Comparison of ENCODE assay signal across 8 mouse cellular contexts in genomic region chr3:136672870-136673269, GRCm38 (mm10). TPM values are rescaled to one million over a fixed set of nuclear protein-coding genes. Genes with fewer than 3 reads are reported as not detected.
DNase-seq lines count a peak whose midpoint lies in the region; ATAC-seq and TF ChIP-seq lines count a peak whose summit lies in the region.

No protein-coding gene starts in this region.

- no peak overlapping the region for H3K27ac ChIP-seq in cerebellum, adult 2 months (ENCODE audit: insufficient read depth, low read length)
- no peak overlapping the region for H3K27ac ChIP-seq in hindbrain, embryonic 13.5 days
- no peak overlapping the region for H3K27ac ChIP-seq in hindbrain, embryonic 11.5 days (ENCODE audit: low read depth, low read length)
- H3K27ac ChIP-seq in stomach, embryonic 16.5 days (ENCODE audit: low read length): no peak overlapping the region

- peaks cover 18% of the 10 kb centered on the region; the same call in 1 of the 2 replicates for H3K4me1 ChIP-seq in cerebellum, adult 2 months (ENCODE audit: control insufficient read depth, insufficient read depth, low read length)
- peaks cover 55% of the 10 kb centered on the region for H3K4me1 ChIP-seq in hindbrain, embryonic 13.5 days (replicated peaks)
- no peaks in the 10 kb centered on the region for H3K4me1 ChIP-seq in hindbrain, embryonic 11.5 days (replicated peaks; ENCODE audit: control insufficient read depth, insufficient read depth, low read length)
- H3K4me1 ChIP-seq in megakaryocyte, embryonic 14.5 days: peaks cover 67% of the 10 kb centered on the region
- peaks cover 13% of the 10 kb centered on the region for H3K4me1 ChIP-seq in stomach, embryonic 16.5 days (ENCODE audit: control insufficient read depth, insufficient read depth, low read length)

- H3K9me3 ChIP-seq in hindbrain, embryonic 13.5 days: no peaks in the 10 kb centered on the region
- no peaks in the 10 kb centered on the region for H3K9me3 ChIP-seq in hindbrain, embryonic 11.5 days (ENCODE audit: control insufficient read depth, low read length)
- H3K9me3 ChIP-seq in megakaryocyte, embryonic 14.5 days: no peaks in the 10 kb centered on the region
- no peaks in the 10 kb centered on the region for H3K9me3 ChIP-seq in stomach, embryonic 16.5 days (replicated peaks; ENCODE audit: control insufficient read depth, low read length)

- TF ChIP-seq POLR2A in cerebellum, adult 2 months (IDR thresholded peaks at IDR 0.05; ENCODE audit: borderline replicate concordance, insufficient read depth, low read length): no peak

- WGBS in cerebellum, adult 2 months: 16% methylated on average over 3 of the region's 3 CpGs
- WGBS in hindbrain, embryonic 13.5 days: 77% methylated on average over 3 of the region's 3 CpGs
- 80% methylated on average over 3 of the region's 3 CpGs for WGBS in hindbrain, embryonic 11.5 days
- WGBS in stomach, embryonic 16.5 days: 56% methylated on average over 3 of the region's 3 CpGs

- H3K4me3 ChIP-seq in cerebellum, adult 2 months (replicated peaks; ENCODE audit: insufficient read depth, low read depth, low read length): peak overlapping the region; percentile 93
- H3K4me3 ChIP-seq in hindbrain, embryonic 13.5 days: peak overlapping the region; percentile 91
- no peak overlapping the region for H3K4me3 ChIP-seq in hindbrain, embryonic 11.5 days (ENCODE audit: low read depth, low read length)
- peak overlapping the region; percentile 99 for H3K4me3 ChIP-seq in megakaryocyte, embryonic 14.5 days (replicated peaks)
- H3K4me3 ChIP-seq in stomach, embryonic 16.5 days (replicated peaks; ENCODE audit: low read length): no peak overlapping the region

- no peak for TF ChIP-seq CTCF in cerebellum, adult 2 months (IDR thresholded peaks at IDR 0.05; ENCODE audit: borderline replicate concordance, insufficient read depth, low read depth, low read length)

- ATAC-seq in hindbrain, embryonic 13.5 days (ENCODE audit: low FRiP score): no peak
- ATAC-seq in hindbrain, embryonic 11.5 days (ENCODE audit: low FRiP score): no peak
- ATAC-seq in megakaryocyte, adult 5-6 weeks (ENCODE audit: poor library complexity, severe bottlenecking): no peak
- ATAC-seq in stomach, embryonic 16.5 days (ENCODE audit: insufficient read depth, low FRiP score): no peak

- H3K9ac ChIP-seq in hindbrain, embryonic 13.5 days: peak overlapping the region; percentile 39; the same call in 1 of the 2 replicates
- no peak overlapping the region for H3K9ac ChIP-seq in hindbrain, embryonic 11.5 days (ENCODE audit: low read depth, low read length)
- H3K9ac ChIP-seq in stomach, embryonic 16.5 days (ENCODE audit: low read length): no peak overlapping the region

- H3K27me3 ChIP-seq in cerebellum, adult 2 months (ENCODE audit: control insufficient read depth, insufficient read depth, low read length): no peaks in the 10 kb centered on the region
- H3K27me3 ChIP-seq in hindbrain, embryonic 13.5 days: no peaks in the 10 kb centered on the region
- no peaks in the 10 kb centered on the region for H3K27me3 ChIP-seq in hindbrain, embryonic 11.5 days (ENCODE audit: control insufficient read depth, insufficient read depth, low read length)
- no peaks in the 10 kb centered on the region for H3K27me3 ChIP-seq in megakaryocyte, embryonic 14.5 days (replicated peaks)
- no peaks in the 10 kb centered on the region for H3K27me3 ChIP-seq in stomach, embryonic 16.5 days (ENCODE audit: control insufficient read depth, insufficient read depth, low read length)

- no peaks in the 10 kb centered on the region for H3K36me3 ChIP-seq in hindbrain, embryonic 13.5 days
- H3K36me3 ChIP-seq in hindbrain, embryonic 11.5 days (ENCODE audit: control insufficient read depth, insufficient read depth, low read length): no peaks in the 10 kb centered on the region
- H3K36me3 ChIP-seq in megakaryocyte, embryonic 14.5 days (replicated peaks; ENCODE audit: low read length): no peaks in the 10 kb centered on the region
- no peaks in the 10 kb centered on the region for H3K36me3 ChIP-seq in stomach, embryonic 16.5 days (ENCODE audit: control insufficient read depth, insufficient read depth, low read length)

- DNase-seq in cerebellum, adult 2 months: no peak
- DNase-seq in cerebellum, postnatal 10 days: no peak
- no peak for DNase-seq in hindbrain, embryonic 11.5 days (ENCODE audit: low spot score)
- no peak for DNase-seq in spleen, postnatal 4 days (ENCODE audit: low spot score in 2 of 2)

- peak overlapping the region; percentile 68 for H3K4me2 ChIP-seq in hindbrain, embryonic 13.5 days
- no peak overlapping the region for H3K4me2 ChIP-seq in hindbrain, embryonic 11.5 days (replicated peaks; ENCODE audit: low read depth, low read length)
- 0 out of 2 replicates have a peak overlapping the region, but pooled peaks have one; percentile 70 for H3K4me2 ChIP-seq in stomach, embryonic 16.5 days (ENCODE audit: low read depth, low read length)

RNA-seq across cellular contexts. Expression of gene Ppp3ca, which starts 2.9 kb away (rescaled TPM):
- 334 and 338 TPM in 2 replicates for polyA plus RNA-seq in cerebellum, adult 2 months (2012; rRNA removed)
- polyA plus RNA-seq in hindbrain, embryonic 13.5 days (2015; fragmentation: Nextera tagmentation; extraction: Ambion mirVana): 131 and 134 TPM in 2 replicates
- 70.9 and 71.9 TPM in 2 replicates for polyA plus RNA-seq in hindbrain, embryonic 11.5 days (2014; fragmentation: Nextera tagmentation; extraction: Ambion mirVana)
- polyA plus RNA-seq in megakaryocyte, embryonic 14.5 days (2012; ENCODE audit: insufficient read depth, low replicate concordance): 42.7 and 107 TPM in 2 replicates
- 82.1 and 85.1 TPM in 2 replicates for total RNA-seq in megakaryocyte, adult 5-6 weeks (2015)
- 82.1 and 83.1 TPM in 2 replicates for total RNA-seq in megakaryocyte, adult 5-6 weeks (2017)
- 42.8 and 43.3 TPM in 2 replicates for polyA plus RNA-seq in stomach, embryonic 16.5 days (2015; fragmentation: Nextera tagmentation; extraction: Ambion mirVana)

Comparison
In these comparisons a context has a peak if more than half of its experiments do, and no peak if none do; other contexts are left out.
1. H3K4me3 ChIP-seq: peak in cerebellum, adult 2 months (single experiment), hindbrain, embryonic 13.5 days (single experiment) and megakaryocyte, embryonic 14.5 days (single experiment); none in hindbrain, embryonic 11.5 days (single experiment) and stomach, embryonic 16.5 days (single experiment).